Mouse (Mus musculus) erythroblast, embryonic 14.5 days (primary cell): ENCODE data around the gene Ltb.

ENCODE experiments used
- GATA1 ChIP-seq: IDR thresholded peaks from 2 replicates; pipeline ENCODE4 v1.6.1; 2012; ENCODE audit warnings: low read length, inconsistent platforms, mixed read lengths
- TAL1 ChIP-seq: IDR thresholded peaks from 3 replicates; pipeline ENCODE4 v1.6.1; 2012; ENCODE audit warnings: low read length, inconsistent platforms, mixed read lengths

DNA sequence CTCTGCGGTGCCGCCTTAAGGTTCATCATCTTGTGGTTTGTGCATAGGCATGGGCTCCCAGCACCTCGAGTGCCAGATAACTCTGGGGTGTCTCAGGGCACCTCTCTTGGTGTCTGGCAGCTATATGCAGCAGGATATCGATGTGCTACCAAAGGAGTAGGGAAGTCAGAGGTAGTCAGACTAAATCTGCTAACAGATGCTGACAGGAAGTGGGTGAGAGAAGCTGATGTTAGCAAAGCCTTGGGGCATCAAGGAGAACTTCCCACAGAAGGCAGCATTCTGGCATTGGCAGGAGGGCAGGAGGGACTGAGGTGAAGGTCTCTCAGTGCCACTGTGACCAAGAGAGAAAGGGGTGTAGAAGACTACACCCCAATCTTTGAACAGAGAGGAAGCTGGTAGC is 4.1 kb upstream of the Ltb start:
- TF ChIP-seq GATA1 (no peak), TAL1 (no peak)
